Comparison of ENCODE assay signal across 9 mouse cellular contexts in genomic region chr4:109504885-109505284, GRCm38 (mm10). TPM values are rescaled to one million over a fixed set of nuclear protein-coding genes. Genes with fewer than 3 reads are reported as not detected.
DNase-seq lines count a peak whose midpoint lies in the region; ATAC-seq and TF ChIP-seq lines count a peak whose summit lies in the region.
"Had no signal": no experiment of that assay in that cellular context is flagged by ENCODE, and none has a peak within 500 bp of the region (broad histone marks: within the 10 kb centered on the region; RNA-seq: fewer than 3 reads in every experiment).

No protein-coding gene starts in this region.

- 5% methylated on average over 5 of the region's 5 CpGs for WGBS in midbrain, embryonic 11.5 days
- WGBS in midbrain, embryonic 15.5 days = 8% methylated on average over 5 of the region's 5 CpGs
- WGBS in embryonic facial prominence, embryonic 11.5 days = 4% methylated on average over 5 of the region's 5 CpGs
- WGBS in hindbrain, postnatal 0 days = 3% methylated on average over 5 of the region's 5 CpGs
- 7% methylated on average over 5 of the region's 5 CpGs for WGBS in midbrain, embryonic 12.5 days

- no peaks in the 10 kb centered on the region for H3K4me1 ChIP-seq in midbrain, embryonic 11.5 days (ENCODE audit: control insufficient read depth, insufficient read depth, low read length)
- H3K4me1 ChIP-seq in midbrain, embryonic 15.5 days = no peaks in the 10 kb centered on the region
- H3K4me1 ChIP-seq in embryonic facial prominence, embryonic 11.5 days (ENCODE audit: control insufficient read depth, insufficient read depth, low read length) = no peaks in the 10 kb centered on the region
- no peaks in the 10 kb centered on the region for H3K4me1 ChIP-seq in hindbrain, postnatal 0 days (ENCODE audit: insufficient read depth, low read length)
- H3K4me1 ChIP-seq in midbrain, embryonic 12.5 days = no peaks in the 10 kb centered on the region

- H3K9ac ChIP-seq in midbrain, embryonic 11.5 days (ENCODE audit: low read length) = no peak overlapping the region
- H3K9ac ChIP-seq in midbrain, embryonic 15.5 days = no peak overlapping the region
- no peak overlapping the region for H3K9ac ChIP-seq in embryonic facial prominence, embryonic 11.5 days (replicated peaks; ENCODE audit: low read length)
- H3K9ac ChIP-seq in hindbrain, postnatal 0 days (replicated peaks; ENCODE audit: low read length) = no peak overlapping the region
- H3K9ac ChIP-seq in midbrain, embryonic 12.5 days (replicated peaks) = no peak overlapping the region

- DNase-seq in midbrain, embryonic 11.5 days (ENCODE audit: low spot score, missing footprints) = peak; percentile 87
- peak; percentile 42 for DNase-seq in adrenal gland, adult 8-10 months
- peak; percentile 83 for DNase-seq in embryonic facial prominence, embryonic 11.5 days (ENCODE audit: low spot score)
- DNase-seq in hindbrain, postnatal 0 days (ENCODE audit: low spot score) = peak; percentile 77
- peak; percentile 31 to 32 for DNase-seq in left cerebral cortex, postnatal 10 days (ENCODE audit: extremely low spot score in 1 of 2, low spot score in 2 of 2)
- peak; percentile 3 to 29 for DNase-seq in thymus, adult 18-20 months

- no peaks in the 10 kb centered on the region for H3K9me3 ChIP-seq in midbrain, embryonic 11.5 days (ENCODE audit: control insufficient read depth, low read length)
- no peaks in the 10 kb centered on the region for H3K9me3 ChIP-seq in midbrain, embryonic 15.5 days
- H3K9me3 ChIP-seq in embryonic facial prominence, embryonic 11.5 days (replicated peaks; ENCODE audit: control insufficient read depth, low read length) = no peaks in the 10 kb centered on the region
- H3K9me3 ChIP-seq in hindbrain, postnatal 0 days (ENCODE audit: low read length) = no peaks in the 10 kb centered on the region
- no peaks in the 10 kb centered on the region for H3K9me3 ChIP-seq in midbrain, embryonic 12.5 days

- no peak overlapping the region for H3K4me3 ChIP-seq in midbrain, embryonic 11.5 days (ENCODE audit: low read depth, low read length)
- H3K4me3 ChIP-seq in midbrain, embryonic 15.5 days = no peak overlapping the region
- H3K4me3 ChIP-seq in embryonic facial prominence, embryonic 11.5 days (ENCODE audit: low read depth, low read length) = no peak overlapping the region
- no peak overlapping the region for H3K4me3 ChIP-seq in hindbrain, postnatal 0 days (ENCODE audit: low read length)
- no peak overlapping the region for H3K4me3 ChIP-seq in midbrain, embryonic 12.5 days

- intact Hi-C loops in left cerebral cortex, postnatal 10 days (cut with DNase I) = no loop called here

- H3K27ac ChIP-seq in midbrain, embryonic 11.5 days (ENCODE audit: low read depth, low read length) = no peak overlapping the region
- no peak overlapping the region for H3K27ac ChIP-seq in midbrain, embryonic 15.5 days
- H3K27ac ChIP-seq in embryonic facial prominence, embryonic 11.5 days (replicated peaks; ENCODE audit: low read depth, low read length) = no peak overlapping the region
- H3K27ac ChIP-seq in hindbrain, postnatal 0 days = no peak overlapping the region
- H3K27ac ChIP-seq in midbrain, embryonic 12.5 days (replicated peaks) = no peak overlapping the region

- no peak overlapping the region for H3K4me2 ChIP-seq in midbrain, embryonic 11.5 days
- H3K4me2 ChIP-seq in midbrain, embryonic 15.5 days = no peak overlapping the region
- H3K4me2 ChIP-seq in embryonic facial prominence, embryonic 11.5 days (ENCODE audit: low read depth, low read length) = no peak overlapping the region
- H3K4me2 ChIP-seq in hindbrain, postnatal 0 days (ENCODE audit: low read depth, low read length) = no peak overlapping the region
- H3K4me2 ChIP-seq in midbrain, embryonic 12.5 days (replicated peaks) = no peak overlapping the region

- peak; percentile 68 for ATAC-seq in midbrain, embryonic 11.5 days (ENCODE audit: low FRiP score)
- ATAC-seq in midbrain, embryonic 15.5 days (replicated peaks) = no peak
- ATAC-seq in embryonic facial prominence, embryonic 11.5 days (replicated peaks; ENCODE audit: insufficient number of reproducible peaks, low FRiP score, low TSS enrichment, low read depth) = no peak
- ATAC-seq in hindbrain, postnatal 0 days = 0 out of 2 replicates have a peak, but pooled peaks have one; percentile 51
- 0 out of 2 replicates have a peak, but pooled peaks have one; percentile 38 for ATAC-seq in midbrain, embryonic 12.5 days (ENCODE audit: low FRiP score, low read depth)

- H3K27me3 ChIP-seq in midbrain, embryonic 11.5 days (ENCODE audit: control insufficient read depth, insufficient read depth, low read length) = no peaks in the 10 kb centered on the region
- no peaks in the 10 kb centered on the region for H3K27me3 ChIP-seq in midbrain, embryonic 15.5 days (replicated peaks)
- no peaks in the 10 kb centered on the region for H3K27me3 ChIP-seq in embryonic facial prominence, embryonic 11.5 days (ENCODE audit: control insufficient read depth, insufficient read depth, low read length)
- H3K27me3 ChIP-seq in hindbrain, postnatal 0 days (ENCODE audit: insufficient read depth, low read length) = no peaks in the 10 kb centered on the region
- H3K27me3 ChIP-seq in midbrain, embryonic 12.5 days = no peaks in the 10 kb centered on the region

- TF ChIP-seq CTCF in hindbrain, postnatal 0 days (IDR thresholded peaks at IDR 0.05; ENCODE audit: low read depth) = peak; percentile 75

- no peaks in the 10 kb centered on the region for H3K36me3 ChIP-seq in midbrain, embryonic 11.5 days (ENCODE audit: control insufficient read depth, insufficient read depth, low read length)
- H3K36me3 ChIP-seq in midbrain, embryonic 15.5 days (replicated peaks) = no peaks in the 10 kb centered on the region
- no peaks in the 10 kb centered on the region for H3K36me3 ChIP-seq in embryonic facial prominence, embryonic 11.5 days (replicated peaks; ENCODE audit: control insufficient read depth, insufficient read depth, low read depth, low read length)
- no peaks in the 10 kb centered on the region for H3K36me3 ChIP-seq in hindbrain, postnatal 0 days (ENCODE audit: insufficient read depth, low read length)
- no peaks in the 10 kb centered on the region for H3K36me3 ChIP-seq in midbrain, embryonic 12.5 days

RNA-seq across cellular contexts. Expression of gene Rnf11, which starts 20.4 kb away (rescaled TPM):
- 54.9 and 61.2 TPM in 2 replicates for polyA plus RNA-seq in midbrain, embryonic 11.5 days (2014; fragmentation: Nextera tagmentation; extraction: Ambion mirVana)
- 61.2 and 63.9 TPM in 2 replicates for polyA plus RNA-seq in midbrain, embryonic 15.5 days (2015; fragmentation: Nextera tagmentation; extraction: Ambion mirVana)
- total RNA-seq in adrenal gland, adult 8-10 months (2022) = 100 to 1,000 TPM; 126 to 211 (median 174) TPM
- 48.3 and 50.8 TPM in 2 replicates for polyA plus RNA-seq in embryonic facial prominence, embryonic 11.5 days (2014; fragmentation: Nextera tagmentation; extraction: Ambion mirVana)
- total RNA-seq in hindbrain, postnatal 0 days (2014; rRNA removed) = 86.7 and 93.2 TPM in 2 replicates
- polyA plus RNA-seq in hindbrain, postnatal 0 days (2015; fragmentation: Nextera tagmentation; extraction: Ambion mirVana) = 79.2 and 80.4 TPM in 2 replicates
- total RNA-seq in left cerebral cortex, postnatal 10 days (2021) = 100 to 1,000 TPM; 188 to 189 TPM
- 59.4 and 65.4 TPM in 2 replicates for polyA plus RNA-seq in midbrain, embryonic 12.5 days (2016; fragmentation: Nextera tagmentation; extraction: Ambion mirVana)

RNA-seq across cellular contexts. Expression of gene 4930522H14Rik, which starts 26.2 kb away (rescaled TPM):
- polyA plus RNA-seq in midbrain, embryonic 11.5 days (2014; fragmentation: Nextera tagmentation; extraction: Ambion mirVana) = not detected in 2 replicates
- not detected in 2 replicates for polyA plus RNA-seq in midbrain, embryonic 15.5 days (2015; fragmentation: Nextera tagmentation; extraction: Ambion mirVana)
- total RNA-seq in adrenal gland, adult 8-10 months (2022) = not detected
- not detected in 2 replicates for polyA plus RNA-seq in embryonic facial prominence, embryonic 11.5 days (2014; fragmentation: Nextera tagmentation; extraction: Ambion mirVana)
- not detected in 2 replicates for total RNA-seq in hindbrain, postnatal 0 days (2014; rRNA removed)
- polyA plus RNA-seq in hindbrain, postnatal 0 days (2015; fragmentation: Nextera tagmentation; extraction: Ambion mirVana) = not detected in 2 replicates
- total RNA-seq in left cerebral cortex, postnatal 10 days (2021) = not detected
- polyA plus RNA-seq in midbrain, embryonic 12.5 days (2016; fragmentation: Nextera tagmentation; extraction: Ambion mirVana) = not detected in 2 replicates
- polyA plus RNA-seq: stomach, embryonic 16.5 days had no signal

Comparison
In these comparisons a context has a peak if more than half of its experiments do, and no peak if none do; other contexts are left out.
1. ATAC-seq: peak in midbrain, embryonic 11.5 days (single experiment), hindbrain, postnatal 0 days (single experiment) and midbrain, embryonic 12.5 days (single experiment); none in midbrain, embryonic 15.5 days (single experiment) and embryonic facial prominence, embryonic 11.5 days (single experiment).
2. DNase-seq: peak in every context shown above with its lines; median percentile 87 in midbrain, embryonic 11.5 days; 83 in embryonic facial prominence, embryonic 11.5 days; 77 in hindbrain, postnatal 0 days; 42 in adrenal gland, adult 8-10 months; 32 in left cerebral cortex, postnatal 10 days; 16 in thymus, adult 18-20 months.